Mouse (Mus musculus) monocyte, adult 2 months (primary cell): Measurements from ENCODE around the gene Acrbp.
A peak's percentile ranks its signal among the peaks of the same experiment; 100 is the strongest.

Source experiments
- DNase-seq, 2 experiments: peaks; one replicate each; pipeline ENCODE4 v3.0.0; 2022; ENCODE audit warnings: low spot score in 2 of 2, low read depth in 1 of 2

The Acrbp gene

DNA sequence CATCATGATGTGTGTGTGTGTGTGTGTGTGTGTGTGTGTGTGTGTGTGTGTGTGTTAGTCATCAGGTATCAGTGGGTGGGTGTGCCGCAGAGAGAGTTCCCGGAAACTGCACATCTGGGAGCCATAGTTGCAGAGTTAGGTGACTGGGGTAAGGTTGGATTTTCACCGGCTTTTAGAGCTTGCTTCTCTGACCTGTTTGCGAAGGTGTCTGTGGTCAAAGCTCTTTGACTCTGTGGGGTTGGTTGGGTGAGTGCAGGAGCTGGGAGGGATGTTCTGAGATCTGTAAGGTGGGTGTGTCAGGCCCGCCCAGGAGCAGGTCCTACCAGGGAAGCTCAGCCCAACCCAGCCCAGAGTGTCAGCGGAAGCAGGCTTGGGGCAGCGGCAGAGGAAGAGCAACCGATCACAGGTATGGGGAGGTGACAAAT, 18.1 kb downstream of the Acrbp start, which contains the start of gene Lpar5:
Gene Lpar5 (plus strand): TSS at position 350 of the 425 bp plus-strand sequence.
- no peak for DNase-seq

DNA sequence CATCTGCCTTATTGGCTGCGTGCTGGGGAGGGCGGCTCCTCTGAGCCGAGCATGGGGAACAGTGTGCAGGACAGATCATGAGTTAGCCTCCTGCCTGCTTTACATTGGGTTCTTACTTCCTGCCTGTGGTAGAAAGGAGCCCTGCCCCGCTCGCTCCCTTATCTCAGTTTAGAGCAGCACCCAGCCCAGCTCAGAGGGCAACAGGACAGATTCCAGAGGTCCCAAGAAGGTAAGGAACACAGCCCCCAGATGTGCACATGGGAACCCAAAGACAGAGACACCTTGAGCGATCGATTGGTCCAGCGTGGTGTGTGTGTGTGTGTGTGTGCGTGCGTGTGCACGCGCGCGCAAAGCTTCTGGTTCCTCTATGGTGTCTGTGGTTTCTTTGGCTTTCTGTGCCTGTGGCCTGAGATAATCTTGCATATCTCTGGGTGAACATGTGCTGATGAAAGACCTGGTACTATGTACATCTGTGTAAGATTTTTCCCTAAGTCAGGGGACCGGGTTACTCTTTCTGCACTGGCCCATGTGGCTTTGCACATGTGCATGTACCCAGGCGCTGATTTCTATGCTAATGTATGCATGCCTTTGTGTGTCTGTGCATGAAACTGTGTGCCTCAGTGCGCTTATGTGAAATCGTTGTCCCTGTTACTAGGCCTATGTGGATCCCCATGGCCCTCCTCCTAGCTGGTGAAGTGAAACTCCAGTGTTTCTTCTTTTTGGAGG, 21.8 kb downstream of the Acrbp start:
- peak in 1 of 2 experiments; percentile 46 for DNase-seq

DNA sequence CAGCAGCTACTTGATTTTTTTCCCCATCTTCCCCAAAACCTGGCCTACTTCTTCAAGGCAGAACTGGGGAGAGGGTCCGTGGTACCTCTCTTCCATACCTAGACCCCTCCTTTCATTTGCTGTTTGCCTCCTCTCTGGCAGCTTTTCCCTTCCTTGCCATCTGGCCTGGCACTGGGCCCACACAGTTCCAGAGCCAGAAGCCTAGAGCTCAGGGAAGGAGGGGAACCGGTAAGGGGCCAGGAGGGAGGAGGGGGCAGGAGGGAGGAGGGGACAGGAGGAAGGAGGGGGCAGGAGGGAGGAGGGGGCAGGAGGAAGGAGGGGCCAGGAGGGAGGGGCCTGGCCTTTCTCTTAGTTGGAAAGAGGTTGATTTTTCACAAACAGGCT, 22.4 kb downstream of the Acrbp start:
- DNase-seq, result no peak

DNA sequence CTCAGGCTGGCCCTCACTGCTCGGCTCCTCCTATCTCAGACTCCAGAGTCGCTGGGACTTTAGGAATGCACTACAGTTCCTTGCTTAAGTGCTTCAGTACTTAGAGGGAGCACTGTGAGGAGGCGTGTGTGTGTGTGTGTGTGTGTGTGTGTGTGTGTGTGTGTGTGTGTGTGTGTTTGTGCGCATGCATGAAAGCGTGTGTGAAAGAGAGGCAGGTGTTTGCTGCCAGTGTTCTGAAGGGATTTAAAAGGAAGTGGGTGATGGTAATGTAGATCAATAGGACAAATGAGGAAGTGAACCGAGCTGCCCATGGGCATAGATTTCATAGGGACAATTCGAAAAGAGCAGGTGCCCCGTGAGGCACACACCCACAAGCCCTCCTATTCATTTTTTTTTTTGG, 24.3 kb downstream of the Acrbp start:
- DNase-seq, result no peak

DNA sequence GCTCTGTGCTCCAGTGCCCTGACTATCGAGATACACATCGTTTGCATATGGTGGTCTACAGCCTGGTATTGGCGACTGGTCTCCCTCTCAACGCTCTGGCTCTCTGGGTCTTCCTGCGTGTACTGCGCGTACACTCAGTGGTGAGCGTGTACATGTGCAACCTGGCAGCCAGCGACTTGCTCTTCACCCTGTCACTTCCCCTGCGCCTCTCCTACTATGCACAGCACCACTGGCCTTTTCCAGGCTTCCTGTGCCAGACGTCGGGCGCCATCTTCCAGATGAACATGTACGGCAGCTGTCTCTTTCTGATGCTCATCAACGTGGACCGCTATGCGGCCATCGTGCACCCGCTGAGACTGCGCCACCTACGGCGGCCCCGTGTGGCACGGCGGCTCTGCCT, 31.9 kb downstream of the Acrbp start:
- no peak for DNase-seq

DNA sequence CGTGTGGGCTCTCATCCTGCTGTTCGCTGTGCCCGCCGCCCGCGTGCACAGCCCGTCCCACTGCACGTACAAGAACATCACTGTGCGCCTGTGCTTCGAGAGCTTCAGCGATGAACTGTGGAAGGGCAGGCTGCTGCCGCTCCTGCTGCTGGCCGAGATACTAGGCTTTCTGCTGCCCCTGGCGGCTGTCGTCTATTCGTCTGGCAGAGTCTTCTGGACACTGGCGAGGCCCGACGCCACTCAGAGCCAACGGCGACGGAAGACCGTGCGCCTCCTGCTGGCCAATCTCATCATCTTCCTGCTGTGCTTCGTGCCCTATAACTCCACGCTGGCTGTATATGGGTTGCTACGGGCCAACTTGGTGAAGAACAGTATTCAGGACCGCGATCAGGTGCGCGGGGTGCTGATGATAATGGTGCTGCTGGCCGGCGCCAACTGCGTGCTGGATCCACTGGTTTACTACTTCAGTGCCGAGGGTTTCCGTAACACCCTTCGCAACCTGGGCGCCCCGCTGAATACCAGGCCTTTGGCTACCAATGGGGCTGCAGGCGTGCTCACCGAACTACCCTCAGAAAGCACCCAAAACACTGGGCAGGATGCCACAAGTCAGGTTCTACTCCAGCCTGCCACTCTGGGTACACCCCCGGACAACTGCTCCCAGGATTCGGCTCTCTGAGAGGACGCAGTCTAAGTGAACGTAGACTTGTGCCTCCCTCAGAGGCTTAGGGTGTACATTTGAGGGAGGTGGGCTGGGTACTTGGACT, 32.5 kb downstream of the Acrbp start:
- no peak for DNase-seq

DNA sequence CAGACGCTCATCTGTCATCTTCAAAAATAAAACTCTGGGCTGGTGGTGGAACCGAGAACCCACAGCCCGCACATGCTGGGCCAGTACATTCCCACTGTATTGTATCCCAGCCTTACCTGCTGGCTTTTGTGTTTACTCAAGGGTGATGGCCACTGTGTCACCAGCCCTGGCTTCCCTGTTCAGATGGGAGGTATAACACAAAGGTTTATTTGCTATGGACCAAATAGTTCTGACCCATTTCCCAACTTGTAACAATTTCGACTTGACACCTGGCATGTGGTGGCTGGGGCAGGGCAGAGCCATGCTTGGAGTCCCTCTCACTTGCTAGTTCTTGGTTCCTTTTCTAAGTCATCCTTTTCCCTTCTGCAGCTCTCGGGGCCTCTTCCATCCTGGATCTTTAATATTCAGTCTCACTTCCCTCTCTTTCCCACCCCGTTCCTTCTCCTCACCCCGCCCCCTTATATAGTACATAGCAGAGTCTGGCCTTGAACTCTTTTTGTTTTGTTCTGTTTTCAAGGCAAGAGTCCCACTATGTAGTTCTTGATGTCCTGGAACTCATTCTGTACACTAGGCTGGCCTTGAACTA, 33.4 kb downstream of the Acrbp start:
- DNase-seq, result no peak

DNA sequence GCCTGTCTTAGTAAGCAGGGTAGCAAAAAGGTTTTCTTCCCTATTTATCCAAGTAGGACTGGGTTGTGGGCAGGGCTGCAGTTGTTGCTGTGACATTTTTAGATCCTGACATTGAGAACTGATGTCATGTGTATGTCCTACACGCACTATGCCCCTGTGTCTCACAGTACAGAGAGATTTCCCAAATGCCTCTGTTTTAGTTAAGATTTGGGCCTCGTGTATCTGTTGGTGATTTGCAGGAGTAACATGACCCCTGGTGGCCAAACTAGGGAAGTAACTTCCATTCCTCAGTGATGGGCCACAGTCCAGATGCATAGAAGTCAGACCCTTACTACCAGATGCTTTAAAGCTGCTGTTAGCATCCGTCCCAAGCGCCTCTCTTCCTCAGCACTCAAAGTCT, 34.9 kb downstream of the Acrbp start:
- peak in 1 of 2 experiments; percentile 39 for DNase-seq

DNA sequence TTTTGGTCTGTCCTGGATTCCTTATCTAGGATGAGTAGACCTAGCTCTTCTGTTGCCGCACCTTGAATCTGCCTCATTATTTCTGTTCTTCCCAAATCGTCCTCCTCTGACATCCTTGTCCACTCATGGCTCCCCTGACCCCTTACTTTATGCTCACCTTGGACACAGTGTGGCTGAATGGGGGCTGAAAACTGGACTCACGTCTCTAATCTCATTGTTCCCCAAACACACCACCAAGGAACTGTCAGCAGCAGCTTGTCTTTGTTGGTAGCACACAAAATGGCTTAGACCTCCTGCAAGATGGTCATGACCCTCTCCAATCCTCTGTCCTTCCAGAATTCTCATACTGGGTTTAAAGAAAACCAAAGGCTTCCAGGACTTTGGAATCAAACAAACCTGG, 38.4 kb downstream of the Acrbp start:
- no peak for DNase-seq

DNA sequence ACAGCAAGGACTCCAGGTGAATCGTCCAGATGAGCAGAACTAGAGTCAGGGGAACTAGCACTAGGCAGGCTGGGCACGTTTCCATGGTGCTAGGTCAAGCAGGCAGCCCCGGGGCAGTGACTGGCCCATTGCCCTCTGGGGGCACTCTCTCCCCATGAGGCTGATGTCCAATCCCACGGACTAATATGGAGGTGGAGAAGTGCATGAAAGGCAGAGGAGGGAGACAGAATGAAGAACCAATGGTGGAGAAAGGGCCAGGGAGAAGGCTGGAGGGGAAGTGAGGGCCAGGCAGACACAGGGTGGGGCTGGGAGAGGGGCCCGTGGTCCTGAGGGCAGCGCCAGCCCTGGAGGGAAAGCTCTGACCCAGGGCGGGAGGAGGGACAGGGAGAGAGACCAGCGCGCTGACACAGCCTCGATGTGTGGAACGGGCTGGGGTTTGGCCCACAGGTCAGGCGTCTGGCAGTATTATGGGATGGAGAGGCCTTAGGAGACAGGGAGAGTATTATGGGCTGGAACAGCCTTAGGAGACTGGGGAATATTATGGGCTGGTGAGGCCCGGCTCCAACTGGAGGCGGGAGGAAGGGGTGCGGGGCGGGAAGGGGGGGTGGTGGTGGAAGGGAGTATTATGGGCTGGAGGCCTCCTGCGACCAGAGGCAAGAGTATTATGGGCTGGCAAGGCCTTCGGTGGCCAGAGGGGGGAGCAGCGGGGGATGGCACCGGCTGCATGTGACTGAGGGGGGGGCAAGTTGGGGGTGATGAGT, 39.3 kb downstream of the Acrbp start:
- DNase-seq, result no peak

DNA sequence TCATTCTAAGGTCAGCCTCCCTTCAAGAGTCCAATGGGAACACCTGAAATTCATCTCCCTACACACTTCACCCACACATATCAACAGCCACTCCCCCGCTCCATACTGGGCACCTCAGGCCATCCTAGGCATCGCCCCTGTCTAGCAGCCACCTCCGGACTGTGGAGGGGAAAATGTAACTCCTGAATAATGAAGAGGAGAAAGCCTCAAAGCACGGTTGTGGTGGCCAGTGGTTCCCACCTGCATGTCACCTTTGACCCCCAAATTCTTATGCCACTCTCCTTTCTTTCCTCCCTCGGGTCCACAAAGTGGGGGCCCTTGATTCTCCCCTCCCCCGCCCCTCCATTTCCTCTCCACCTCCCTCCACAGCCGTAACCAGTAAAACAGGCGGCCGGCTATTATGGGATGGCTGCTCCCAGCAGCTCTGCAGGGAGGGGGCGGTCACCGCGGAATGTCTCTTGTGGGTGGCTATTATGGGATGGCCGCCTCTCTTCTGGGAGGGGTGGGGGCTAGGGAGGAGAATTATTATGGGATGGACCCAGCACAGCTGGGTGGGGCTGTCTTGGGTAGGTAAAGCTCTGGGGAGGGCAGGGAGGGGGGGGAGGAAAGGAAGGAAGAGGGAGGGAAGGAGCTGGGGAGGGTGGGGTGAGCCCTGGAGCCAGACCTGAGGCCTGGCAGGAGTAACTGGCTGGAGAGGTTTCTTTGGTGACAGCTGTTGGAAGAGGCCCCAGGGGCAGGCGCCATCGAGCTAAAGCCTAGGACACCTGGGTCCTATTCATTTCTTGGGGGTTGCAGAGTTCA, 40.2 kb downstream of the Acrbp start:
- no peak for DNase-seq

DNA sequence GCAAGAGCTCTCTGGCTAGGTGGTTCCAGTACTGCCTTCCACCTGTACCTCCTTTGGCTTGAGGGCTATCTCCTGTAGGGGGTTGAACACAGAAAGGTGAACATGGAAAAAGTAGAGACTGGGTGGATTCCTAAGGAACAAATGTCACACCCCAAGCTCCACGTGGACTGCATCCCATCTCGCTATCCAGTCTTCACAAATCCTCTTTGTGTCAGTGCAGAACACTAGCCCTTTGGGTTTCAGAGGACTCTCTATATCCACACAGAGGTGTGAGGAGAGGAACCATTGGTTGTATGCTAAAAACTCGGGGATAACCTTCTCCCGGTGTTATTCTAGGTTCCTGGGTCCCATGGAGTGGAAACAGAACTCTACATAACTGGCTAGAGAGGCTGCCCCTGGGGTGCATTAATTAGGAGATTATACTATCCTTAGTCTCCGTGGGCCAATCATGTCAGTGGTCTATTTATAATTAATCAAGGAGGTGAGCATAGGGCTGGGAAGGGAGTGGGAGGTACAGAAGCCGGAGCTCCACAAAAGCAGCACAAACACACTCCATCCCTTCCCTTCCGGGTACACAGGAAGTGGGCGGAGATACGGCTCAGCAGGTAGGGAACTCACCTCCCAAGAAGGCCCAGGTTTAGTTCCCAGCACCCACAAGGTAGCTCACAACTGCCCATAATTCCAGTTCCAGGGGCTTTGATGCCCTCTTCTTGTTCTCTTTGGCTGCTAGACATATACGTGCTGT, 41.0 kb downstream of the Acrbp start:
- no peak for DNase-seq

DNA sequence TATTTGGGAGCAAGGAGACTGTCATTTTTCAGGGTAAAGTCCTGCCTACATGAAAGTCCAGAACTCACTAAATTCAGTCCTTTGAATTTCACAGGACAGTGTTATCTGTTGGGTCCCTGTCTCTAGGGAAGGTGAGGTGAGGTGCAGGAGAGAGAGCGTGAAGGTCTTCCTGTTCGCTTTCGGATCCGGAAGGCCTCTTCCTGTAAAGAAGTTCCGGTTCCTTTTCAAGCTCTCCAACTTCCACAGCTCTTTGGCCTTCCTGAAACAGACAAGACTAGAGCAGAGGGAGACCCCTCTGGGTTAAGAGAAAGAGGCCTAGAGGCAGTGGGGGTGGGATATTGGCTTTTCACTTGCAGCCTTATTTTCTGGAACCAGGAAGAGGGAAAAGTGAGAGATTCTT, 42.9 kb downstream of the Acrbp start:
- no peak for DNase-seq

DNA sequence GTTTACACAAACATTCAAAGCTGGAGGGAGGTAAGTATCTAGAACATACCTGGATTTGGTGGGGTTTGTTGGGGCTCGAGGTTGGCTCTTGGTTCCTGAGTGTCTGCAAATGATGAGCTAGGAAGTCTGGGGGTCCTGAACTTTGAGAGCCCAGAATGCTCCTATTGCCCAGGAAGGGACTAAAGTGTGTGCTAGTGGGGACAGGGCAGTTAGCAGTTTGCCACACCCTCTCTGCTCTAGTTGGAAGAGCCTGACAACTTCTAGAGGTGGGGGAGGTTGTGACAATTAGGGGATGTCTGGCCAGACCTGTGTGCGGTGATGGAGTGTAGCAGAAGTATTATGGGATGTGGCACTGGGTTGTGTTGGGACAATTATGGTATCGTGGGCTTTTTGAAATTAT, 45.4 kb downstream of the Acrbp start:
- DNase-seq, result no peak

DNA sequence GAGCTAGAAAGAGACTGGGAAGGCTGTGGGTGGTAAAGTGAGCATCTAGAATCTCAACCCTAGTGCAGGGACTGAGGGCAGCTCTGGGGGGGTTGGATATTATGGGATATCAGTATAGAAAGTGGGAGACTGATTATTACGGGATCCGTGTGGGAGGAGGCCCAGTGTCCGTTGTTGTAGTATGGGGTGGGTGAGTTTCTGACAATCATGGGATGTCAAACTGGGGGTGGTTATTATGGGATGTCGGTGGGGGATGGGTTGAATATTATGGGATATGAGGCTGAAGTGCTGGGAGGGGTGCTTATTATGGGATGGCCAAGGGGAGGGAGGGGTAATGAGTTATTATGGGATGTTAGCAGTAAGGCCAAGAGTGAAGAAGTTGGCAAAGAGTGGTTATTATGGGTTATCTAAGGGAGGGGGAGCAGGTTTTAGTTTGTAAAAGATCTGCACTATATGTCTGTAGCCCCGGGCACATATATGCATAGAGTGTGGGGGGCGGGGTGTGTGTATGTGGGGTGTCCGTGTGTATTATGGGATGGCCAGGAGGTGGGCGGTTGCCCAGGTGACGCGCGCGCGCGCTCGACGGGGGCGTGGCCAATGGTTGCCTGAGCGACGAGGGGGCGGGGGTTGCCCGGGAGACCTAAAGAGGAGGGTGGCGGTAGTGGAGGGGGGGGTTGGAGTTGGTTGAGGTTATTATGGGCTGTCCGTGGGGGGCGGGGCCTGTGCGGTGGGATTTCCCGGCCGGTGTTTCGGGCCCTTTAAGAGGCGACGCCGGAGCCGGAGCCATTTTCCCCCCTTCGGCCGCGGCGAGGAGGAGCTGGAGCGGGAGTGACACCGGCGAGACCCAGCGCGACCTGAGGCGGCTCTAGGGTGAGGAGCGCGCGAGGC, 46.1 kb downstream of the Acrbp start, which contains the start of gene Chd4:
Gene Chd4 (plus strand): TSS at position 591 of the 888 bp plus-strand sequence.
- DNase-seq, result peak in 1 of 2 experiments; percentile 60

DNA sequence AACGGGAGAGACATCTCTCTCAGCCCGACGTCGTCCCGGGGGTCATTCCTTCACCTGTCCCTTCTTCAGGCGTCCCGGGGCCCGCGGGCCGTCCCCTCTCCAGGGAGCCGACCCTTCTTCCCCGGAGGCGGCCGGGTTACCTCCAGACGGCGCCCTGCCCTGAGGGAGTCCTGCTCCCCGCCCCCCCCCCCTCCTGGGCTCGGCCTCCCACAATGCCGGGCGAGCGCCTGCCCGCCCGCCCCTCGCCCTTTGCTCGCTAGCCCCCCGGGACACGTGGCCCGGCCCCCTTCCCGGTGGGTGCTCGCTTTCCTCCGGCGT, 46.7 kb downstream of the Acrbp start:
- no peak for DNase-seq

DNA sequence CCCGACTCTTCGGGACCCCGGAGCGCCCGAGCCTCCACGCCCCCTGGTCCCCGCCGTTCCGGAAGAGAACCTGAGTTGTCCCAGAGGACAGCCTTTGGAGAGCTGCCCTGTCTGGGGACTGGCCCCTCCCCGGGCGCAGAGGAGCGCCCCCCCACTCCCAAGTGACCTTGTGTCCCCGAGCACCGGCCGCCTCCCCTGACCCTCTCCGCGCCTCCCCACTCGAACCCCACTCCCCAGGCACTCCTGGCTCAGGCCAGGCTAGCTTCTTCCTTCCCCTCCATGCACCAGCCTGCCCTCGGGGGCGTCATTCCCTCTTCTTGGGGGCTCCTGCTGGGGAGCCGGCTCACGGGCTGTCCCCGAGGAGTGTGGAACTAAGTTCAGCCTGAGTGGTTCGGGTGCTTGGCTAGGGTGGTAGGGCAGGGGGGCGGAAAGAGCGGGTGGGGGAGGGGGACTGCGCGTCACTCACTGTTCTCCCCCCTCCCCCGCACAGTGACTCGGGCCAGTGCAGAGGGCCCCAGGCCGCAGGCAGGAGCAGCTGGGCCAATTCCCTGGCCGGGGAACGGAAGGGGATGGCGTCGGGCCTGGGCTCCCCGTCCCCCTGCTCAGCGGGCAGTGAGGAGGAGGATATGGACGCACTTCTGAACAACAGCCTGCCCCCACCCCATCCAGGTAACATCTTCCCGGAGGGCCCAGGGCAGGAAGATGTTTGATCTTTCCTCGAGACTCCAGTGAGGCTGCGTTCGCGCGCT, 47.3 kb downstream of the Acrbp start:
- DNase-seq, result no peak

DNA sequence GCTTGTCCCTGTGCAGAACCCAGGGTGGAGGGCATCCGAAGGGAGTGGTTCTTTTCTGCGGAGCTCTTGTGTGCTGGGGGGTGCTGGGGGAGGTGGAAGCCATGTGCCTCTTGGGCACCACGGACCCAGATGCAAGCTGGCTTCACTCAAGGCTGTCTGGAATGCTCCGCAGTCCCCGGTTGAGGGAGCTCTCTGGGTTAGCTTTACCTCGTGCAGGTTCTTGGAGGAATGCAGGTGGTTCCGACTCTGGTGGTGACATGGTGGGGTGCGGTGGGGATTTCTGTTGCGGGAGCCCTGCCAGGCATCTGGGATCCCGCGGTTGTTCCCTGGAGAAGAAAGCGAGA, 47.8 kb downstream of the Acrbp start:
- no peak for DNase-seq
